Mouse (Mus musculus) G1E-ER4 (cell line): Measurements from ENCODE around the gene Gxylt2. TPM values are rescaled to one million over a fixed set of nuclear protein-coding genes. Genes with fewer than 3 reads are reported as not detected.

Experiments used
- GATA1 ChIP-seq: IDR thresholded peaks from one replicate; pipeline ENCODE4 v1.8.0; 2012; ENCODE audit warnings: low read length, inconsistent platforms
- polyA plus RNA-seq: library from polyadenylated mRNA; stranded (reverse); fragments of >175 nt; gene quantifications from 2 replicates; pipeline ENCODE4 v1.2.3, GENCODE M21; 2012

Gxylt2 gene
- polyA plus RNA-seq, 1 experiment: not detected

- no peak for TF ChIP-seq GATA1
These were observed 3.0 kb downstream of the Gxylt2 start for GRCm38 (mm10) chr6:100707557-100707956.

DNA sequence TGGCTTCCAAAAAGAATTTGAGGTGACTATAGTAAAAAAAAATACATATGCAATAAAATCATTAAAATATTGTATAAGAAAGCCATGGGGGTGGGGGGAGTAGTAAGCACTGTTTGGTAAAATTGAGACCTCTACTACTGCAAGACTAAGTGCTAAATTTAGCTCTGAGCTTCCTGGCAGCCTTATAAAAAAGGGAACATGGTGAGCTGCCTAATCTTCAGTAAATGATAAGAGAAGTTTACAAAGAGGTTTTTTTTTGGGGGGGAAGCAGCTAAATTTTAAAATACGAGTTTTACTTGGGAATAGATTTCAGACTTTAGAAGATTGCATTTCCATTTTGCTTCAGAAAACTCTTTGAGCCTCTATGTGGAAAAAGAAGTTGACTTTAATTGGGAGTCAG lies 3.7 kb downstream of the Gxylt2 start:
- TF ChIP-seq GATA1: no peak

DNA sequence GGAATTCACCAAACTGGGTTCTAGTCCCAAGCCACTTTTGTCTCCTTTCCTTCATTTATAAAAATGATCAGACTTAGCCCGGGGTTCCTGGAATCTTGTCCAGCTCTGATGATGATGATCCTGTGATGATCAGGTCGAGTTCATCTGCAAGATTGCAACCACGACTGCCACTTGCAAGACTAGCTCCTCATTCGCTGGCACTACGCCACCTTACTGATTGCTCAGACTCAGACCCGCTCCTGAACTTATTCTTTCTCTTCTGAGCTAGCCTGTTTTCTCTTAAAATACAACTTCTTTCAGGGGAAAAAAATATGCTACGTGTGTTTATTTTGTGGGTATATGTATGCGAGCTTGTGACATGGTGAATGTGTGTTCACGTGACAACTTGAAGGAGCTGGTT lies 4.5 kb downstream of the Gxylt2 start:
- TF ChIP-seq GATA1: no peak

DNA sequence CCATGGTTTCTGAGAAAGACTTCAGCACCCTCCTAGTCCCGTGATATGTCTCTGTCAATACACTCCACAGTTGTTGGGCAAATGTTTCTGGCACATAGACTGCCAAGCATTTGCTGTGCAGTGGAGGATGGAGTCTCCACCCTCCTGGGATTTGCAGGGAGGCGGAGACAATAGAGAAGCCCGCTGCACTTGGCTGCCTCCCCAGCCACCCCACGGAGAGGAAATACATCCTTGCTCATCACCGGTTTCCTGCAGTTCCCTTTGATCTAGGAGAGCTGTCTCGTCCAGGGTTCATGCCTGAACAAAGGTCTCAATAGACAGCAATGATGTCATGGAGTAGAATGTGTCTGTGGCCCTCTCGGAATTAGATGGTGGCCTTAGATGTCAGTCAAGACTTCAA lies 4.9 kb downstream of the Gxylt2 start:
- TF ChIP-seq GATA1: no peak

DNA sequence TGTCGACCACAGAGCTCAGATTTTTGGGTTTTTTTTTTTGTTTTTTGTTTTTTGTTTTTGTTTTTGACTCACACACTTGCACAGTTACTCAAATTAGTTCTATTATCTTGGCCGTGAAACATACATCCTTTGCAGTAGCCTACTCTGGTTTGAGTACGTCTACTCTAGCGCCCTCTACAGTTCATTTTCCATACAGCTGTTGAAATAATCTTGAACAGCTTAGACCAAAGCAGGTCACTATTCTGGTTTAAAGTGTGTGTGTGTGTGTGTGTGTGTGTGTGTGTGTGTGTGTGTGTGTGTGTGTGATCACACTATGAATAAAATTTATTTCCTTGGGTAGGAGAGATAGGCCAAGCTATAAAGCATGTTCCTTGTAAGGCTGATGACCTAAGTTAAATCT lies 5.6 kb downstream of the Gxylt2 start:
- TF ChIP-seq GATA1: no peak

GRCm38 (mm10) chr6:100710866-100711265 lies 6.3 kb downstream of the Gxylt2 start:
- no peak for TF ChIP-seq GATA1

GRCm38 (mm10) chr6:100715296-100715828 lies 10.8 kb downstream of the Gxylt2 start:
- no peak for TF ChIP-seq GATA1

DNA sequence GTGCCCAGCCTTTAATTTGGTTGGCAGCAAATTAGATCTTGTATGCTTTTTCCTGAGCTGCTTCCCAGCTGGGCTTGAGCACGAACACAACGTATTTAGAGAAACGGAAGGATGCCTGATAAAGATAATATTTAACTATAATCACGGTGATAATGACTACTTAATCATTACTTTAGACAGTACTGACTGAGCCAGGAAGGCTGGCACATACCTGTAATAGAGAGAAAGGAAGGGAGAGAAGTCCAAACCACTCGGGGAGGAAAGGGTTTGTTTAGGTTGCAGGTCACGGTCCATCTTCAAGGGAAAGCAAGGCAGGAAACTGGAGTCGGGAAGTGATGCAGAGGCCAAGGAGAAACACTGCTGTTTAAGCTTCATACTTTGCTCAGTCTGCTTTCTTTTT lies 11.6 kb downstream of the Gxylt2 start:
- TF ChIP-seq GATA1: no peak

DNA sequence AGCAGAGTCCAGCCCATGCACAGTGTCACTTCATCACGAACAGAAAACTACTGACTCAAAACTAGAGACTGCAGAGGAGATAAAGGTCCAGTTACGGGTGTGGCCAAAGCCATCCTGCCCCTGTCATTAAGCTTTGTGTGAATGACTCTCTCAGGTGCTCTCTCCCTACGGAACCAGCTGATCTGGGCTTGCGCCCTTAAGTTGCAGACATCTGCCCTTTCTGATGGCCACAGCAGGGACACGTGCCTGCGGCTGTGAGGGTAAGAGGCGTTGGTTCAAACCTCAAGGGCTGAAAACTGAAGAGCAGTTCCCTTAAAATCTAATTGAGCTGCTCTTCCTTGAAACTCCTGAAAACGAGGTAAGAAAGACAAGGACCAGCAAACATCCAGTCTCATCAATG lies 12.3 kb downstream of the Gxylt2 start:
- TF ChIP-seq GATA1: no peak

GRCm38 (mm10) chr6:100720098-100720501 lies 15.6 kb downstream of the Gxylt2 start:
- no peak for TF ChIP-seq GATA1

GRCm38 (mm10) chr6:100720882-100721721 lies 16.6 kb downstream of the Gxylt2 start:
- no peak for TF ChIP-seq GATA1

DNA sequence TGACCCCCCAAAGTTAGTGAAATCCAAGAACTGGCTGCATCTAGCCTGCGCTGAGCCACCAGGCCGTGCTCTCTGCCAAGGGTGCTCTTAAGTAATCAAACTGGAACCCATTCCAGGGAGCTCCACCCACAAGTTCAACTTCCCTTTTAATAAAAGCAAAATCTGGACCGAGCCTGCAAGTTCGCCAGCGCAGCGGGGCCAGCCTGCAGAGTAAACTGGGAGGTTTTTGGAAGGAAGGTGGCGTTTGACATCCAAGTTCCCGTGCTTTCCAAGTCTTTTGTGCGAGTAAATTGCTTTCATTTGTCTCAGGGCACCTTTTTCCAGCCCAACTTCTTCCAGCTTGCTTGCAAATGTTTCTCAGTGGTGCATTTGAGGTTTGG lies 27.5 kb downstream of the Gxylt2 start:
- no peak for TF ChIP-seq GATA1

DNA sequence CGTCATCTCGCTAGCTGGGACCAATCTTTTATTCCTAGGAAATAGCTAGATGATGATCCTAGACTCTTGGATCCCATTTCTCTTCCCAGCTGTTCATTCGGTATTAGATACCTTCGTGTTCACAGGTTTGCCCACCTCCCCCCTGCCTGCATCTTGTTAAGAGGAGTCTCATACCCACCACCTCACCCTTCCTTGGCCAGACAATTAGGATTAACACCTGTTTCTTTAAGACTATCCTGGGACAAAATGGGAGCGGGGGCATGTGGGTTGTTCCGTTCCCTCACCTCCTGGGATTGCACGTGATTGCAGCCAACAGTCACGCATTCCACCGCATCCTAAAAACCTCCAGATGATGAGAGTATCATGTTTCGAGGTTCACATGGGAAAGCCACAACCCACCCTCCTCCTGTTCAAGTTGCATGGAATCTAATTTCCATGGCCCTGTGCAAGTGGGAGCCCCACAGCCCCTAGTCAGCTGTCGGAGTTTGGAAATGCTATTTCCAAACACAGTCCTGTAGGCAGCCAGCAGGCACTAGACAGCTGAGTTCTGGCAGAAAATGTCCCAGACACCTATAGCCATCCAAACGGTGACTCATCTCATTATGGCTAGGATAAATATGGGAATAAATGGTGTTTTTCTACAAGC lies 28.0 kb downstream of the Gxylt2 start:
- TF ChIP-seq GATA1: no peak

DNA sequence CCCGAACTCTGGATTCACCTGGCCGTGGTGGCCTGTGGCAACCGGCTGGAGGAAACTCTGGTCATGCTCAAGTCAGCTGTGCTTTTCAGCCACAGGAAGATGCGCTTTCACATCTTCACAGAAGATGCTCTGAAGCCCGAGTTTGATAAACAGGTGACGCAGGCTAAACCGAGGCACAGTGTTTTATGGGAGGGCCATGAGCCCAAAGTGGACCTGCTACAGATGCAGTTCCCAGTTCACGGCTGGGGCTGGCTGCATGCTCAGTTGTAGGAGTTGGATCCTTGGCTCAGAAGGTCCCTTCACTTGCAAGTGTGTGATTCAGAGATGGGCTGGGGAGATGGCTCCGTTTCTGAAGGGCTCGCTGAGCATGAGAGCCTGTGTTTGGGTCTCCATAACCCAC lies 28.7 kb downstream of the Gxylt2 start:
- TF ChIP-seq GATA1: no peak

DNA sequence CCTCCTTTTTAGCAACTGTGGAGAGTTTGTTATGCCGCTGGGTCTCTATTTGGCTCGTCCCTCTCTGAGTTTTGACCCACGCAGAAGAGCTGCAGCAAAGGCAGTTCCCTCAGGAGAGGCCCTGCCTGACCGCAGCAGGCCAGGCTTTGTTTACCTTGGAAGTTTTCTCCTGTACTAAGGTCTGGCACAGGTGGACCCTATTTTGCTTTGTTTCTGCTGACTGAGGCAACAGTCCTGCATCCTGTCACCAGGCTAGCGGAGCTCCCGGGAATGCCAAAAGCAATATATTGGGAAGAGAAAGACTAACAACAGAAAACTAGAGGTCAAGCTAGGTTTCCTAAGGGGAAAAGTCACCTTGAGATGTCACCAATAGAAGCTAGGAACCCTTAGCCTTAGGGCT lies 29.8 kb downstream of the Gxylt2 start:
- no peak for TF ChIP-seq GATA1

DNA sequence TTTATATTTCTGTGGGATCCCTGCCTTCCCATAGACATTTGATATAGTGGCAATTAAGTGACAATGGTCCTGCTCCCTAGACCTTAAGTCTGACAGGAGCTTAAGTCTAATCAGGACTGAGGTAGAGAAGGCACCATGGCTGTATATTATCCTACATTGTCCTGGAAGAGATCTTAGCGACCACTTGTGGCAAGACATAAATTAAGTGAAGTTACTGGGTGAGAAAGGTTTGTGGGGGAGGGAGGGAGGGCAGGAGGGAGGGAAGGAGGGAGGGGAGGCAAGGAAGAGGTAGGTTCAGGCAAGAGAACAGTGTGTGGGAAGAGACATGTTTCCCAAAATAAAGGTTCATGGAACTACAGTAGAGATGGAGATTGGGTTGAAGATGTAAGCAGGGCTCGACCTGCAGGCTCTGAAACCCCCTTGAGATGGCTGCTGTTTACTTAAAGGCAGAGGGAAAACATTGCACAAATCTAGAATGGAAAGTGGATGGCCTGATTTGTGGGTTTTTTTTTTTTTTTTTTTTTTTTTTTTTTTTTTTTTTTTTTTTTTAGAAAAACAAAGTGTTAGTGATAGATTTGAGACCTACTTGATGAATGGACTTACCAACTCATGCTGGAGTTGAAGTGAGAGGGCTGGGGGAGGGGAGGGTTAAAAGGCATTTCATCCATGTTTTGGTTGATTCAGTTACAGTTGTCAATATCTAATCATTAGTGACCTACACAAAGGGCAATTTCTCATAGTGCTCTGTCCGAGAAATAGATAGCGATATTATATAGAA lies 54.1 kb downstream of the Gxylt2 start:
- TF ChIP-seq GATA1: no peak
